Mouse (Mus musculus) embryonic facial prominence, embryonic 15.5 days (tissue): ENCODE measurements around the gene Ang6. TPM values are rescaled to one million over a fixed set of nuclear protein-coding genes. Genes with fewer than 3 reads are reported as not detected.
A peak's percentile ranks its signal among the peaks of the same experiment; 100 is the strongest.
"Not testable (repeated sequence)": the region's sequence is repeated elsewhere in the genome, so short reads cannot be mapped to it uniquely, and the experiment has no call there.

ENCODE experiments used
- ATAC-seq: fragments of 200-750 bp; cut with Nextera tagmentation; 2 replicates; pipeline ENCODE4 v1.8.0; 2017; ENCODE audit warnings: low read depth, moderate TSS enrichment; ENCODE audit not compliant: insufficient number of reproducible peaks, low FRiP score, low TSS enrichment
- H3K27ac ChIP-seq: fragments of 300-500 bp; sonication (generic); replicated peaks from 2 replicates; pipeline ENCODE4 v1.5.1; 2015; ENCODE audit warnings: mild to moderate bottlenecking, inconsistent platforms
- H3K27me3 ChIP-seq: fragments of 300-500 bp; sonication (generic); 2 replicates; pipeline ENCODE4 v1.6.1; 2015; ENCODE audit warnings: inconsistent platforms
- H3K36me3 ChIP-seq: fragments of 300-500 bp; sonication (generic); 2 replicates; pipeline ENCODE4 v1.6.1; 2015; ENCODE audit warnings: mild to moderate bottlenecking, inconsistent platforms
- H3K4me1 ChIP-seq: fragments of 300-500 bp; sonication (generic); 2 replicates; pipeline ENCODE4 v1.6.1; 2015; ENCODE audit warnings: inconsistent platforms
- H3K4me2 ChIP-seq: fragments of 300-500 bp; sonication (generic); replicated peaks from 2 replicates; pipeline ENCODE4 v1.6.1; 2015; ENCODE audit warnings: mild to moderate bottlenecking, inconsistent platforms
- H3K4me3 ChIP-seq: fragments of 300-500 bp; sonication (generic); replicated peaks from 2 replicates; pipeline ENCODE4 v1.5.1; 2015; ENCODE audit warnings: mild to moderate bottlenecking, inconsistent platforms
- H3K9ac ChIP-seq: fragments of 300-500 bp; sonication (generic); 2 replicates; pipeline ENCODE4 v1.6.1; 2015; ENCODE audit warnings: inconsistent platforms
- H3K9me3 ChIP-seq: fragments of 300-500 bp; sonication (generic); replicated peaks from 2 replicates; pipeline ENCODE4 v1.6.1; 2016; ENCODE audit warnings: inconsistent platforms
- WGBS: fragments of 180-500 bp; shearing (Covaris S2); methylation state at CpG from one replicate; pipeline ENCODE4 v1.1.7; 2015; 5-methylcytosine and 5-hydroxymethylcytosine counted together
- polyA plus RNA-seq: library from polyadenylated mRNA; unstranded; fragments of >200 nt; fragmentation: Nextera tagmentation; extraction: Ambion mirVana; gene quantifications from 2 replicates; pipeline ENCODE4 v1.2.1, GENCODE M21; 2015

The Ang6 gene
- polyA plus RNA-seq, 1 experiment from 2014 or later = not detected

GRCm38 (mm10) chr14:43955074-43955473 lies 47.0 kb downstream of the Ang6 start:
- H3K9ac ChIP-seq, H3K36me3 ChIP-seq, H3K4me1 ChIP-seq, H3K27ac ChIP-seq, H3K4me2 ChIP-seq, H3K27me3 ChIP-seq, H3K4me3 ChIP-seq, ATAC-seq, H3K9me3 ChIP-seq: not testable (repeated sequence)
- no CpG with 5 or more reads among the region's 1 CpGs for WGBS

GRCm38 (mm10) chr14:43953382-43953781 lies 48.7 kb downstream of the Ang6 start:
- ATAC-seq = peak; percentile 51; the same call in 1 of the 2 replicates
- WGBS = 13% methylated on average over 2 of the region's 2 CpGs
- H3K4me3 ChIP-seq, H3K9me3 ChIP-seq, H3K36me3 ChIP-seq, H3K4me2 ChIP-seq, H3K27me3 ChIP-seq, H3K27ac ChIP-seq, H3K9ac ChIP-seq, H3K4me1 ChIP-seq: not testable (repeated sequence)

Other genes starting within 250 kb of the Ang6 start
- not detected in 2 replicates for gene Gm8180, start 217.5 kb downstream of the Ang6 start, polyA plus RNA-seq
- 0.24 TPM in 1 of 2 replicates, not detected in the other for gene Ear1, start 126.8 kb downstream of the Ang6 start, polyA plus RNA-seq
- not detected in 2 replicates for gene Ear10, start 78.7 kb downstream of the Ang6 start, polyA plus RNA-seq
- gene Gm8113, start 76.9 kb downstream of the Ang6 start, polyA plus RNA-seq = 5.5 and 5.9 TPM in 2 replicates
- not detected in 2 replicates for gene Ang5, start 45.2 kb downstream of the Ang6 start, polyA plus RNA-seq
- 0.25 and 0.48 TPM in 2 replicates for gene Ear2, start 100.4 kb upstream of the Ang6 start, polyA plus RNA-seq
- gene Gm3327, start 121.6 kb upstream of the Ang6 start, polyA plus RNA-seq = not detected in 2 replicates
- gene Gm8212, start 195.4 kb upstream of the Ang6 start, polyA plus RNA-seq = not detected in 2 replicates
- not detected in 2 replicates for gene 4930503E14Rik, start 211.0 kb upstream of the Ang6 start, polyA plus RNA-seq